Mouse (Mus musculus): ENCODE results near the gene Trpv1. TPM values are rescaled to one million over a fixed set of nuclear protein-coding genes. Genes with fewer than 3 reads are reported as not detected.

Trpv1 gene
- polyA plus RNA-seq, 1 experiment from 2014 or later: not detected

DNA sequence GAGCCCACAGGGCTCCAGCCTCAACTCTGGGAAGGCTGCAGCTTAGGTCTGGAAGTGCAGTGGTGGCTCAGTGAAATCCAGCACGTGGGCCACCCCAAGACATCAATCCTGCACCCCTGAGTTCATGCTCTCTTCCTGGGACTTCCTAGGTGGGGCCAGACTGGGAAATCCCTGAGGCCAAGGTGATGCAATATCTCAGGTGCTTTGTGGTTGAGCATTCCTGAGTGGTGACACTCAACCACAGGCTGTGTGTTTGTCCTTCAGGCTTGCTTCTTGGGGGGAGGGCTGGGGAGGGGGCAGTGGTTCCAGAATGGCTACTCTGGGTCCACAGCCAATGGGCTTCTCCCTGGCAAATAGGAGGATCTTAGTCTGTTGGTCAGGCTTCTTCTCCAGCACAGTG is 49.8 kb downstream of the Trpv1 start:
- Histone ChIP-seq H3K36me3 (ENCODE audit: control insufficient read depth, insufficient read depth, low read length) (no peaks in the 10 kb centered on the region), H3K27ac (ENCODE audit: low read depth, low read length) (no peak overlapping the region), H3K4me1 (ENCODE audit: control insufficient read depth, insufficient read depth, low read length) (no peaks in the 10 kb centered on the region), H3K4me2 (ENCODE audit: low read depth, low read length) (no peak overlapping the region), H3K4me3 (ENCODE audit: low read depth, low read length) (no peak overlapping the region), H3K9ac (replicated peaks; ENCODE audit: low read depth, low read length) (no peak overlapping the region), H3K9me3 (ENCODE audit: control insufficient read depth, low read length) (no peaks in the 10 kb centered on the region), H3K27me3 (ENCODE audit: control insufficient read depth, insufficient read depth, low read length) (no peaks in the 10 kb centered on the region)
- no peak for ATAC-seq (ENCODE audit: low read depth)
- WGBS: 57% methylated on average over 1 of the region's 1 CpGs

DNA sequence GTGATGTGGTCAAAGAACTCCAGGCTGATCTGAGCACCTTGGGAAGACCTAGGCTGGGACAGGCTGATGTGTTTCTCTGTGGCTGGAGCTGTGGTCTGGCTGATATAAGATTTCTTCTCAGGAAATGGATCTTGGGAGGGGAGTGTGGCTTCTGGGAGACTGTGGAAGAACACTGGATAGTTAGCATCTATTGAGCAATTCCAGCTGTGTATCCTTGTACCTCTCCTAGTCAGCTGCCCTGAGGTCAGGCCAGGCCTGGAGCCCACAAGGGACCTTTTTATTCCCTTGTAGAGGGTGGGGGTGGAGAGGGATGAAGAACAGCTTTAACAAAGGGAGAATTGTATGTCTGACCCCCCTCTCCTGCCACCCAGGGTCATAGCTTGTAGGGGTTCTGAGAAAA is 50.3 kb downstream of the Trpv1 start:
- Histone ChIP-seq H3K4me3 (ENCODE audit: low read depth, low read length) (no peak overlapping the region), H3K36me3 (ENCODE audit: control insufficient read depth, insufficient read depth, low read length) (no peaks in the 10 kb centered on the region), H3K9ac (replicated peaks; ENCODE audit: low read depth, low read length) (no peak overlapping the region), H3K4me1 (ENCODE audit: control insufficient read depth, insufficient read depth, low read length) (no peaks in the 10 kb centered on the region), H3K27me3 (ENCODE audit: control insufficient read depth, insufficient read depth, low read length) (no peaks in the 10 kb centered on the region), H3K9me3 (ENCODE audit: control insufficient read depth, low read length) (no peaks in the 10 kb centered on the region), H3K4me2 (ENCODE audit: low read depth, low read length) (no peak overlapping the region), H3K27ac (ENCODE audit: low read depth, low read length) (no peak overlapping the region)
- no peak for ATAC-seq (ENCODE audit: low read depth)

GRCm38 (mm10) chr11:73289621-73290020 is 55.5 kb downstream of the Trpv1 start:
- H3K4me2 ChIP-seq (ENCODE audit: low read depth, low read length): no peak overlapping the region
- no peak overlapping the region for H3K4me3 ChIP-seq (ENCODE audit: low read depth, low read length)
- H3K9me3 ChIP-seq (ENCODE audit: control insufficient read depth, low read length): no peaks in the 10 kb centered on the region
- no peak overlapping the region for H3K9ac ChIP-seq (replicated peaks; ENCODE audit: low read depth, low read length)
- no peaks in the 10 kb centered on the region for H3K4me1 ChIP-seq (ENCODE audit: control insufficient read depth, insufficient read depth, low read length)
- no peak for ATAC-seq (ENCODE audit: low read depth)
- WGBS: 83% methylated on average over 1 of the region's 1 CpGs
- no peak overlapping the region for H3K27ac ChIP-seq (ENCODE audit: low read depth, low read length)
- H3K27me3 ChIP-seq (ENCODE audit: control insufficient read depth, insufficient read depth, low read length): no peaks in the 10 kb centered on the region
- H3K36me3 ChIP-seq (ENCODE audit: control insufficient read depth, insufficient read depth, low read length): no peaks in the 10 kb centered on the region

DNA sequence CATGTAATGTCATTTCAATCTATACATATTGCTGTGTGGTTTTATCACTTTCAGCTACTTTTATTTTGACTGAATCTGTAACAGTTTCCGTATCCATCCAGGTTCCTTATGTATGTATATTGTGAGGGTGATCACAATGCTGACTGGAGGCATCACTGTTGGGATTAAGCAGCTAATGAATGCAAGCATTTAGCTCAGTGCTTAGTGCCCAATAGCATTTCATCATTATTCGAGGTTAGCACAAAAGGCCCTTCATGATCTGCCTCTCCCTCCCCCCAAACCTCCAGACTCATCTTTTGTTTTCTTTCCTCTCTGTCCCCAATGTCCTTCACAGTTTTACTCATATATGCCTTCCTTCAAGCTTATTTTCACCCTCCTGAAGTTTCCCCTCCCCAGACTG is 69.0 kb downstream of the Trpv1 start:
- 38% methylated on average over 2 of the region's 2 CpGs for WGBS
- no peak overlapping the region for H3K9ac ChIP-seq (replicated peaks; ENCODE audit: low read depth, low read length)

More for the DNA sequence above, 69.0 kb downstream of the Trpv1 start:
- no peak overlapping the region for H3K4me2 ChIP-seq (ENCODE audit: low read depth, low read length)
- H3K36me3 ChIP-seq (ENCODE audit: control insufficient read depth, insufficient read depth, low read length): no peaks in the 10 kb centered on the region
- H3K27ac ChIP-seq (ENCODE audit: low read depth, low read length): no peak overlapping the region
- H3K9me3 ChIP-seq (ENCODE audit: control insufficient read depth, low read length): no peaks in the 10 kb centered on the region
- no peaks in the 10 kb centered on the region for H3K4me1 ChIP-seq (ENCODE audit: control insufficient read depth, insufficient read depth, low read length)
- no peak for ATAC-seq (ENCODE audit: low read depth)
- no peaks in the 10 kb centered on the region for H3K27me3 ChIP-seq (ENCODE audit: control insufficient read depth, insufficient read depth, low read length)
- no peak overlapping the region for H3K4me3 ChIP-seq (ENCODE audit: low read depth, low read length)

Other genes starting within 250 kb of the Trpv1 start
- gene P2rx1, start 235.2 kb upstream of the Trpv1 start, polyA plus RNA-seq (2014; fragmentation: Nextera tagmentation; extraction: Ambion mirVana): 0.29 and 0.75 TPM in 2 replicates
- gene Camkk1, start 215.3 kb upstream of the Trpv1 start, polyA plus RNA-seq (2014; fragmentation: Nextera tagmentation; extraction: Ambion mirVana): 14.0 and 20.4 TPM in 2 replicates
- gene Ncbp3, start 186.5 kb upstream of the Trpv1 start, polyA plus RNA-seq (2014; fragmentation: Nextera tagmentation; extraction: Ambion mirVana): 9.6 and 11.4 TPM in 2 replicates
- gene Itgae, start 143.7 kb upstream of the Trpv1 start, polyA plus RNA-seq (2014; fragmentation: Nextera tagmentation; extraction: Ambion mirVana): 0.16 and 0.26 TPM in 2 replicates
- gene Haspin, start 96.0 kb upstream of the Trpv1 start, polyA plus RNA-seq (2014; fragmentation: Nextera tagmentation; extraction: Ambion mirVana): 1.4 and 2.5 TPM in 2 replicates
- 0.39 and 0.57 TPM in 2 replicates for gene P2rx5, start 73.9 kb upstream of the Trpv1 start, polyA plus RNA-seq (2014; fragmentation: Nextera tagmentation; extraction: Ambion mirVana)
- 147 and 158 TPM in 2 replicates for gene Emc6, start 57.3 kb upstream of the Trpv1 start, polyA plus RNA-seq (2014; fragmentation: Nextera tagmentation; extraction: Ambion mirVana)
- gene Tax1bp3, start 57.2 kb upstream of the Trpv1 start, polyA plus RNA-seq (2014; fragmentation: Nextera tagmentation; extraction: Ambion mirVana): 103 and 149 TPM in 2 replicates
- gene Ctns, start 35.2 kb upstream of the Trpv1 start, polyA plus RNA-seq (2014; fragmentation: Nextera tagmentation; extraction: Ambion mirVana): 17.2 and 20.6 TPM in 2 replicates
- 1.6 and 2.3 TPM in 2 replicates for gene Shpk, start 34.8 kb upstream of the Trpv1 start, polyA plus RNA-seq (2014; fragmentation: Nextera tagmentation; extraction: Ambion mirVana)
- gene Trpv3, start 33.1 kb downstream of the Trpv1 start, polyA plus RNA-seq (2014; fragmentation: Nextera tagmentation; extraction: Ambion mirVana): 0.32 and 0.36 TPM in 2 replicates
- 2.5 and 3.3 TPM in 2 replicates for gene Aspa, start 95.3 kb downstream of the Trpv1 start, polyA plus RNA-seq (2014; fragmentation: Nextera tagmentation; extraction: Ambion mirVana)
- not detected in 2 replicates for gene Gm49340, start 95.4 kb downstream of the Trpv1 start, polyA plus RNA-seq (2014; fragmentation: Nextera tagmentation; extraction: Ambion mirVana)
- gene Spata22, start 95.4 kb downstream of the Trpv1 start, polyA plus RNA-seq (2014; fragmentation: Nextera tagmentation; extraction: Ambion mirVana): not detected in 2 replicates
- gene Olfr20, start 116.5 kb downstream of the Trpv1 start, polyA plus RNA-seq (2014; fragmentation: Nextera tagmentation; extraction: Ambion mirVana): not detected in 2 replicates
- not detected in 2 replicates for gene Olfr376, start 137.0 kb downstream of the Trpv1 start, polyA plus RNA-seq (2014; fragmentation: Nextera tagmentation; extraction: Ambion mirVana)
- not detected in 2 replicates for gene Olfr1, start 165.3 kb downstream of the Trpv1 start, polyA plus RNA-seq (2014; fragmentation: Nextera tagmentation; extraction: Ambion mirVana)
- gene Olfr378, start 194.2 kb downstream of the Trpv1 start, polyA plus RNA-seq (2014; fragmentation: Nextera tagmentation; extraction: Ambion mirVana): not detected in 2 replicates
- not detected in 2 replicates for gene Olfr380, start 223.2 kb downstream of the Trpv1 start, polyA plus RNA-seq (2014; fragmentation: Nextera tagmentation; extraction: Ambion mirVana)